Mouse (Mus musculus) heart, postnatal 25 days (tissue): Measurements from ENCODE around the gene Ttc39a. TPM values are rescaled to one million over a fixed set of nuclear protein-coding genes. Genes with fewer than 3 reads are reported as not detected.

Source experiments
- DNase-seq: peaks from one replicate; pipeline ENCODE4 v3.0.0; 2022; ENCODE audit warnings: low spot score
- intact Hi-C: fragments of 180-260 bp; cut with DNase I; formaldehyde crosslinking; loops from one replicate; pipeline ENCODE4 v1.15.1; 2025
- total RNA-seq, 2 experiments: library from RNA; stranded (reverse); gene quantifications; 2 replicates each; pipeline ENCODE4 v1.2.3; 2021

Gene Ttc39a
- total RNA-seq, 2 experiments from 2014 or later, result 1.1 to 2.1 TPM

- no peak for DNase-seq
- intact Hi-C loops, result no loop called here
Observed at GRCm38 (mm10) chr4:109419017-109419416, 12.6 kb downstream of the Ttc39a start.

DNA sequence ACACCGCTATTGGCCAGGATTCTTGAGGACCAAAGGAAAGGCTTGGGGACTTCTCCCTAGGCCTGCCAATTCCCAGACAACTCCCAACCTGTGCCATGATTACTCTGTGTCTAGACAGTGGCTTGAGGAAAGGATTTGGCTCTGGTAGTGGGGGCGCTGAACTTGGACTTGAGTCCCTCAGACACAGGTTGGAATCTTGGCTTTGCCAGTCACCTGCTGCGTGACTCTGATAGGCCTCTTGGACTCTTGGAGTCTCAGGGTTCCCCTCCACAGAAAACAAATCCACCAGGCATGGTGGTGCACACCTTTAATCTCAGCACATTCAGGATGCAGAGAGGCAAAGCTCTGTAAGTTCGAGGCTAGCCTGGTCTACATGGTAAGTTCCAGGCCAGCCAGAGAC is 13.1 kb downstream of the Ttc39a start:
- no peak for DNase-seq
- intact Hi-C loops, result no loop called here

GRCm38 (mm10) chr4:109420138-109420795 is 13.8 kb downstream of the Ttc39a start:
- intact Hi-C loops, result no loop called here

GRCm38 (mm10) chr4:109421608-109422007 is 15.2 kb downstream of the Ttc39a start:
- DNase-seq, result no peak
- intact Hi-C loops, result no loop called here

More at GRCm38 (mm10) chr4:109420138-109420795, 13.8 kb downstream of the Ttc39a start:
- DNase-seq, result no peak

- intact Hi-C loops, result no loop called here
- DNase-seq, result no peak
Observed at GRCm38 (mm10) chr4:109422436-109422835, 16.0 kb downstream of the Ttc39a start.

DNA sequence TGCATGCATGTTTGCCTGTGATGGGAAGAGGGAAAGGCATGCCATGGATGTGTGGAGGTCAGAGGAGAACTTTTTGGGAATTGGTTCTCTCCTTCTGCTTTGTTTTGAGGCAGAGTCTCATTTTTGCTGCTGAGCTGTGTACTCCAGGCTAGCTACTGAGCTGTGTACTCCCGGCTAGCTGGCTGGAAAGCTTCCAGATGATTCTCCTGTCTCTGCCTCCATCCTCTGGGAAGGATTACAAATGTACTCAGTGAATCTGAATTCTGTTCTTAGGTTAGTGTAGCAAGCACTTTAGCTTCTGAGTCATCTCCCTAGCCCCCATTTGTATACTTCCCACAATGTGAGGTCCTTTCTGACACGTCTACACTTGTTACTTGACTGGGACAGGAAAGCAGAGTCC is 17.0 kb downstream of the Ttc39a start:
- no peak for DNase-seq

GRCm38 (mm10) chr4:109427058-109427457 is 20.6 kb downstream of the Ttc39a start:
- DNase-seq, result no peak
- intact Hi-C loops, result no loop called here

More for the DNA sequence above, 17.0 kb downstream of the Ttc39a start:
- intact Hi-C loops, result no loop called here

DNA sequence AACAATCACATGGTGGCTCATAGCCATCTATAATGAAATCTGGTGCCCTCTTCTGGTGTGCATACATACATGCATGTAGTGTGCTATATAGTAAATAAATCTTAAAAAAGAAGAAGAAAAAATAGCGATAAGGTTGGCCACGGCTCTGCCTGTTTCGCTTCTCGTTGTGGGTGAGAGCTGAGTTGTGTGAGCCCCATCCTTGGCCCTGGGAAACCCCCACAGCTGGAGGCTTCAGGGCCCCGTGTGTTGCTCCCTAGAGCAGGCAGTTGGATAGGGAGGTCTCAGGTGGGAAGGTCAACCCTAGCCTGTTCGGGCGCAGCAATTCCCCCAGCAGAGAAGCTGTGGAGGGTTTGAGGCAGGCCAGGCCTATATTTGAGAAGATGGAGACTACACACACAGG is 23.8 kb downstream of the Ttc39a start:
- DNase-seq, result no peak
- intact Hi-C loops, result loop anchor here (10.0 kb wide), 1 partner anchor 275 kb away; no protein-coding TSS in a partner anchor

- intact Hi-C loops, result loop anchor here (10.0 kb wide), 1 partner anchor 274 kb away; no protein-coding TSS in a partner anchor
Observed at GRCm38 (mm10) chr4:109430854-109431253, 24.4 kb downstream of the Ttc39a start.

GRCm38 (mm10) chr4:109432668-109433375 is 26.4 kb downstream of the Ttc39a start:
- intact Hi-C loops, result loop anchor here (10.0 kb wide), 1 partner anchor 272 kb away; no protein-coding TSS in a partner anchor
- no peak for DNase-seq

More at GRCm38 (mm10) chr4:109430854-109431253, 24.4 kb downstream of the Ttc39a start:
- DNase-seq, result peak; percentile 33

GRCm38 (mm10) chr4:109433641-109434040 is 27.2 kb downstream of the Ttc39a start:
- intact Hi-C loops, result loop anchor here (10.0 kb wide), 1 partner anchor 271 kb away; no protein-coding TSS in a partner anchor
- no peak for DNase-seq

- intact Hi-C loops, result loop anchor here (10.0 kb wide), 1 partner anchor 271 kb away; no protein-coding TSS in a partner anchor
- DNase-seq, result no peak
Observed at GRCm38 (mm10) chr4:109434256-109434655, 27.8 kb downstream of the Ttc39a start.

DNA sequence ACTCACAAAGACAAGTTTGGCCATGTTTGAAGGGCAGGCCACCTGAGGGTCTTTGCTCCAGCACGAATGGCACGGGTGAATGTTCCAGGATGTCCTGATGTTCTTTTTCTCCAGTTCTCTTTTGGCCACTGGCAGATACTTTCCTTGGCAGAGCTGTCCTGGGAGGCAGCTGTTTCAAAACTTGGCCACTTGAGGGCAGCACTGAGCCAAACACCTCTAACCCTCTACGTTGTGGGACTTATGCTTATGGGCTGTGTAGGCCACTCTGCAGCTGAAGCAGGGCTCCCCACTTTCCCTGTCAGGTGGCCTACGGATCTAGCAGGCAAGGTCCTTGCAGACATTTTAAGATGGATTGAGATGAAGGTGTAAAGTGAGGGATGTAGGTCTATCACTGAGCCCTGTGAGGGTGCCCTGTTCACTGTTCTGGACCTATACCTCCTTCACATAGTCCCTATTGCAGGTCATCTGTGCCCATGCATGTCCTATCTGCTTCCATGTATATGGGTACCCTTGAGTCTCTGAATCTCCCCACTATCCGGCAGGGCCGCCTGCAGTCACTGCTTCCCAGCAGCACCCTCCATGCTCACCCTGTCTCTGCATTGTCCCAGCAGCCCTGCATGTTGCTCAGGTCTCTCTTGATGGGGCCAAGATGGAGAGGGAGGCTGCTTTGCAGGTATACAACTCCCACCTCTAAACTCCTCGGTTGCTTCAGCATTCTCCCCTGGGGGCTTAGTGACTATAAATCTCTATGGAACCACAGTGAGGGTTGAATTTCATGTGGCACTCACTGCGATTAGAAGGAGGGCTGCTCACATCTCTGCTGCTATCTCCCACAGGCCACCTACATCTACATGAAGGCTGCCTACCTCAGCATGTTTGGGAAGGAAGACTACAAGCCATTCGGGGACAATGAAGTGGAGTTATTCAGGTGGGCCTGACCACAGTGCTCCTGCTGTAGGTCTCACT is 31.8 kb downstream of the Ttc39a start:
- intact Hi-C loops, result loop anchor here (2.0 to 10.0 kb wide), 2 partner anchors 67 to 267 kb away; no protein-coding TSS in a partner anchor

GRCm38 (mm10) chr4:109439101-109439500 is 32.7 kb downstream of the Ttc39a start:
- intact Hi-C loops, result loop anchor here (2.0 to 10.0 kb wide), 2 partner anchors 66 to 266 kb away; no protein-coding TSS in a partner anchor
- no peak for DNase-seq

More for the DNA sequence above, 31.8 kb downstream of the Ttc39a start:
- peak; percentile 30 for DNase-seq

DNA sequence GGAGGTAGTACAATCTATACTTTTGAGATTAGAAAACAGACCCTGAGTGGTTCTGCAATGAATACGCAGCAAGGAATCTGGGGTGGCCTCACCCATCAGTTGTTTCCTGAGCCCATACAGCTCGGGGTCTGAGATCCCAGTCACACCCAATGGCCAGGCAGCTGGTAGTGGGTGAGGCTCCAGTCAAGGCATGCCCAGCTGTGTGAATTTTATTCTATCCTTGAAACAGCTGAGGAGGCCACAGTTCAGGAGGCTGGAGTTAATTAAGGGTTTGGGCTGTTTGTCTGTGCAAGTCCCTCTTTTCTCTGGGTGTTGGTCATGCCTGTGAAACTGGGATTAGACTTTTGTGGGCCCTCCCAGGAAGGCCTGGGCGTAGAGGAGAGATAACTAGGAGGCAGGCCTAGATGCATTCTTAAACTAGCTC is 33.4 kb downstream of the Ttc39a start:
- intact Hi-C loops, result loop anchor here (2.0 to 10.0 kb wide), 3 partner anchors 65 to 287 kb away; no protein-coding TSS in a partner anchor
- no peak for DNase-seq

GRCm38 (mm10) chr4:109440381-109440780 is 34.0 kb downstream of the Ttc39a start:
- intact Hi-C loops, result loop anchor here (5.0 kb wide), 1 partner anchor 287 kb away; no protein-coding TSS in a partner anchor
- DNase-seq, result no peak

GRCm38 (mm10) chr4:109441000-109441399 is 34.6 kb downstream of the Ttc39a start:
- intact Hi-C loops, result loop anchor here (5.0 kb wide), 1 partner anchor 286 kb away; no protein-coding TSS in a partner anchor
- DNase-seq, result no peak

DNA sequence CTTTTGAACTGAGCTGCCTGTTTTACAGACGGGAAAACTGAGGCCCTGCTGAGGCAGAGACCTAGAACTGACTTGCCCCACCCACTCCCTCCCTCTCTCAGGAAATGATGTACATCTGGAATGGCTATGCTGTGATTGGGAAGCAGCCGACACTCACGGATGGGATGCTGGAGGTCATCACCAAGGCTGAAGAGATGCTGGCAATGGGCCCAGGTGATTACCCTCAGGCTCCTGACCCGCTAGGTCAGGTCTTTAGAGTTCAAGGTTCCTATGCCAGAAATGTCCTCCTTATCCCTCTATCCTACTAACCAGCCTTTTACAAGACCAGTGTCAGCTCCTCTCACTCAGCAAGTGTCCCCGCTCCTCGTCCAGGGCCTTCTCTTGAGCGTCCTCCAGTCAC is 35.7 kb downstream of the Ttc39a start:
- intact Hi-C loops, result loop anchor here (2.0 to 5.0 kb wide), 2 partner anchors 37 to 285 kb away; no protein-coding TSS in a partner anchor
- DNase-seq, result no peak

DNA sequence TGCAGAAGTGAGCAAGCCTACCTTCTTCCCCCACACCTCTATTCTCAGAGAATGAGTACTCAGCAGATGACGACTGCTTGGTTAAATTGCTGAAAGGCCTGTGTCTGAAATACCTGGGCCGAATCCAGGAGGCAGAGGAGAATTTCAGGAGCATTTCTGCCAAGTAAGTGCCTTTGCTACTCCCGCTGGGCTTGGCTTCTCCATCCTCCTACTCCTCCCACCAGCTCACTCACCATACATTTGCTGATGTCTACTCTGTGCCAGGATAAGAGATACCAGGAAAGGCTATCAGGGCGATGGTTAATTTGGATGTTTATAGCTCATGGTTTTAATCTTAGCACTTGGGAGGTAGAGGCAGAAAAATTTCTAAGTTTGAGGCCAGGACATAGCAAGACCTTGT is 36.2 kb downstream of the Ttc39a start:
- DNase-seq, result no peak
- intact Hi-C loops, result loop anchor here (2.0 to 5.0 kb wide), 2 partner anchors 36 to 285 kb away; no protein-coding TSS in a partner anchor
